Comparison of ENCODE assay signal across 8 mouse cellular contexts in genomic region chr2:48949743-48950251, GRCm38 (mm10). TPM values are rescaled to one million over a fixed set of nuclear protein-coding genes. Genes with fewer than 3 reads are reported as not detected.
DNase-seq lines count a peak whose midpoint lies in the region; ATAC-seq and TF ChIP-seq lines count a peak whose summit lies in the region.

No protein-coding gene starts in this region.

- H3K9me3 ChIP-seq in forebrain, postnatal 0 days (ENCODE audit: low read length): no peaks in the 10 kb centered on the region
- no peaks in the 10 kb centered on the region for H3K9me3 ChIP-seq in hindbrain, embryonic 12.5 days (replicated peaks)

- no peaks in the 10 kb centered on the region for H3K36me3 ChIP-seq in forebrain, postnatal 0 days (ENCODE audit: insufficient read depth)
- no peaks in the 10 kb centered on the region for H3K36me3 ChIP-seq in hindbrain, embryonic 12.5 days

- peak overlapping the region; percentile 96 for H3K9ac ChIP-seq in forebrain, postnatal 0 days
- peak overlapping the region; percentile 89 for H3K9ac ChIP-seq in hindbrain, embryonic 12.5 days

- peaks cover 13% of the 10 kb centered on the region; the same call in 1 of the 2 replicates for H3K4me1 ChIP-seq in forebrain, postnatal 0 days (ENCODE audit: insufficient read depth)
- peaks cover 9% of the 10 kb centered on the region for H3K4me1 ChIP-seq in hindbrain, embryonic 12.5 days

- no peaks in the 10 kb centered on the region for H3K27me3 ChIP-seq in forebrain, postnatal 0 days (ENCODE audit: insufficient read depth, low read length)
- no peaks in the 10 kb centered on the region for H3K27me3 ChIP-seq in hindbrain, embryonic 12.5 days

- TF ChIP-seq CTCF in forebrain, postnatal 0 days (IDR thresholded peaks at IDR 0.05; ENCODE audit: low read depth): no peak

- WGBS in forebrain, postnatal 0 days: 4% methylated on average over 9 of the region's 9 CpGs
- WGBS in hindbrain, embryonic 12.5 days: 0% methylated on average over 9 of the region's 9 CpGs

- peak overlapping the region; percentile 97 for H3K27ac ChIP-seq in forebrain, postnatal 0 days (ENCODE audit: low read depth, low read length)
- peak overlapping the region; percentile 96 for H3K27ac ChIP-seq in hindbrain, embryonic 12.5 days

- peak overlapping the region; percentile 62 for H3K4me2 ChIP-seq in forebrain, postnatal 0 days (ENCODE audit: low read depth)
- peak overlapping the region; percentile 57 for H3K4me2 ChIP-seq in hindbrain, embryonic 12.5 days (replicated peaks)

- DNase-seq in cerebellum, postnatal 14 days: no peak
- peak; percentile 49 for DNase-seq in cerebellum, adult 11 months
- DNase-seq in forebrain, postnatal 0 days: no peak
- DNase-seq in left cerebral cortex, adult 8-10 months (ENCODE audit: low spot score in 2 of 2): peak; percentile 38 to 44
- peak; percentile 17 for DNase-seq in right cerebral cortex, postnatal 14 days

- peak overlapping the region; percentile 91 for H3K4me3 ChIP-seq in forebrain, postnatal 0 days (ENCODE audit: low read depth, low read length)
- peak overlapping the region; percentile 88 for H3K4me3 ChIP-seq in hindbrain, embryonic 12.5 days

- ATAC-seq in cerebellum, adult (ENCODE audit: insufficient number of reproducible peaks, low FRiP score, low TSS enrichment): peak; percentile 53
- peak; percentile 47 for ATAC-seq in forebrain, postnatal 0 days
- peak; percentile 80 for ATAC-seq in hindbrain, embryonic 12.5 days (ENCODE audit: low FRiP score)
- peak; percentile 16 for ATAC-seq in megakaryocyte, adult 5-6 weeks (ENCODE audit: poor library complexity, severe bottlenecking)

RNA-seq across cellular contexts. Expression of gene Orc4, which starts 0.3 kb away (rescaled TPM):
- total RNA-seq in forebrain, postnatal 0 days (2014; rRNA removed): 88.9 and 99.6 TPM in 2 replicates
- 69.2 and 78.1 TPM in 2 replicates for polyA plus RNA-seq in forebrain, postnatal 0 days (2015; fragmentation: Nextera tagmentation; extraction: Ambion mirVana)
- polyA plus RNA-seq in hindbrain, embryonic 12.5 days (2016; fragmentation: Nextera tagmentation; extraction: Ambion mirVana): 108 and 130 TPM in 2 replicates
- 10 to 100 TPM; 64.0 to 75.0 (median 68.9) TPM for total RNA-seq in left cerebral cortex, adult 8-10 months (2022)
- 87.5 and 97.5 TPM in 2 replicates for total RNA-seq in megakaryocyte, adult 5-6 weeks (2015)
- total RNA-seq in megakaryocyte, adult 5-6 weeks (2017): 130 and 131 TPM in 2 replicates

RNA-seq across cellular contexts. Expression of gene Mbd5, which starts 0.5 kb away (rescaled TPM):
- total RNA-seq in forebrain, postnatal 0 days (2014; rRNA removed): 22.6 and 35.6 TPM in 2 replicates
- polyA plus RNA-seq in forebrain, postnatal 0 days (2015; fragmentation: Nextera tagmentation; extraction: Ambion mirVana): 18.1 and 23.1 TPM in 2 replicates
- polyA plus RNA-seq in hindbrain, embryonic 12.5 days (2016; fragmentation: Nextera tagmentation; extraction: Ambion mirVana): 37.4 and 49.1 TPM in 2 replicates
- 100 to 1,000 TPM; 105 to 146 (median 122) TPM for total RNA-seq in left cerebral cortex, adult 8-10 months (2022)
- total RNA-seq in megakaryocyte, adult 5-6 weeks (2015): 28.3 and 31.9 TPM in 2 replicates
- 16.8 and 21.3 TPM in 2 replicates for total RNA-seq in megakaryocyte, adult 5-6 weeks (2017)

Comparison
In these comparisons a context has a peak if more than half of its experiments do, and no peak if none do; other contexts are left out.
1. DNase-seq: peak in cerebellum, adult 11 months (single experiment), left cerebral cortex, adult 8-10 months (2 of 2) and right cerebral cortex, postnatal 14 days (single experiment); none in cerebellum, postnatal 14 days (0 of 2) and forebrain, postnatal 0 days (single experiment).
2. ATAC-seq: peak in every context shown above with its lines; median percentile 80 in hindbrain, embryonic 12.5 days; 53 in cerebellum, adult; 47 in forebrain, postnatal 0 days; 16 in megakaryocyte, adult 5-6 weeks.